Mouse (Mus musculus): ENCODE data around the gene Dnajc28. TPM values are rescaled to one million over a fixed set of nuclear protein-coding genes. Genes with fewer than 3 reads are reported as not detected.
A peak's percentile ranks its signal among the peaks of the same experiment; 100 is the strongest.

Dnajc28 gene
- total RNA-seq, 2 experiments from 2014 or later = 5.8 to 10.4 TPM

GRCm38 (mm10) chr16:91596779-91597671 lies 21.8 kb downstream of the Dnajc28 start:
- intact Hi-C loops (cut with DNase I) = loop anchor here (2.0 kb wide), 1 partner anchor 50 kb away; the partner anchor contains the start of genes Gart and Son
- peak in 1 of 2 experiments; percentile 15 for DNase-seq (ENCODE audit: low spot score in 2 of 2)

- intact Hi-C loops (cut with DNase I) = loop anchor here (2.0 kb wide), 1 partner anchor 50 kb away; the partner anchor contains the start of genes Gart and Son
Observed at GRCm38 (mm10) chr16:91596397-91596778, 22.4 kb downstream of the Dnajc28 start.

GRCm38 (mm10) chr16:91595076-91595475 lies 23.8 kb downstream of the Dnajc28 start:
- intact Hi-C loops (cut with DNase I) = no loop called here
- DNase-seq (ENCODE audit: low spot score in 2 of 2) = no peak

More at GRCm38 (mm10) chr16:91596397-91596778, 22.4 kb downstream of the Dnajc28 start:
- DNase-seq (ENCODE audit: low spot score in 2 of 2) = no peak

GRCm38 (mm10) chr16:91593262-91593661 lies 25.6 kb downstream of the Dnajc28 start:
- intact Hi-C loops (cut with DNase I) = no loop called here
- no peak for DNase-seq (ENCODE audit: low spot score in 2 of 2)

GRCm38 (mm10) chr16:91592162-91592561 lies 26.7 kb downstream of the Dnajc28 start:
- no peak for DNase-seq (ENCODE audit: low spot score in 2 of 2)
- intact Hi-C loops (cut with DNase I) = no loop called here

GRCm38 (mm10) chr16:91588703-91589102 lies 30.1 kb downstream of the Dnajc28 start:
- DNase-seq (ENCODE audit: low spot score in 2 of 2) = no peak
- intact Hi-C loops (cut with DNase I) = no loop called here

GRCm38 (mm10) chr16:91587730-91588453 lies 30.9 kb downstream of the Dnajc28 start:
- intact Hi-C loops (cut with DNase I) = no loop called here

GRCm38 (mm10) chr16:91586244-91586643 lies 32.6 kb downstream of the Dnajc28 start:
- intact Hi-C loops (cut with DNase I) = no loop called here
- no peak for DNase-seq (ENCODE audit: low spot score in 2 of 2)

More at GRCm38 (mm10) chr16:91587730-91588453, 30.9 kb downstream of the Dnajc28 start:
- no peak for DNase-seq (ENCODE audit: low spot score in 2 of 2)

- DNase-seq (ENCODE audit: low spot score in 2 of 2) = no peak
- intact Hi-C loops (cut with DNase I) = no loop called here
Observed at GRCm38 (mm10) chr16:91585617-91586016, 33.2 kb downstream of the Dnajc28 start.

- DNase-seq (ENCODE audit: low spot score in 2 of 2) = no peak
- intact Hi-C loops (cut with DNase I) = loop anchor here (5.0 kb wide), 1 partner anchor 70 kb away; no protein-coding TSS in a partner anchor
Observed at GRCm38 (mm10) chr16:91582307-91582706, 36.5 kb downstream of the Dnajc28 start.

- no peak for DNase-seq (ENCODE audit: low spot score in 2 of 2)
Observed at GRCm38 (mm10) chr16:91578980-91579720, 39.7 kb downstream of the Dnajc28 start.

GRCm38 (mm10) chr16:91575151-91575550 lies 43.7 kb downstream of the Dnajc28 start:
- no peak for DNase-seq (ENCODE audit: low spot score in 2 of 2)
- intact Hi-C loops (cut with DNase I) = no loop called here

More at GRCm38 (mm10) chr16:91578980-91579720, 39.7 kb downstream of the Dnajc28 start:
- intact Hi-C loops (cut with DNase I) = no loop called here

- intact Hi-C loops (cut with DNase I) = no loop called here
- DNase-seq (ENCODE audit: low spot score in 2 of 2) = no peak
Observed at GRCm38 (mm10) chr16:91571105-91571504, 47.7 kb downstream of the Dnajc28 start.

GRCm38 (mm10) chr16:91568960-91569359 lies 49.9 kb downstream of the Dnajc28 start:
- no peak for DNase-seq (ENCODE audit: low spot score in 2 of 2)
- intact Hi-C loops (cut with DNase I) = no loop called here

- intact Hi-C loops (cut with DNase I) = no loop called here
- no peak for DNase-seq (ENCODE audit: low spot score in 2 of 2)
Observed at GRCm38 (mm10) chr16:91566002-91566401, 52.8 kb downstream of the Dnajc28 start.

GRCm38 (mm10) chr16:91565292-91565951 lies 53.4 kb downstream of the Dnajc28 start:
- DNase-seq (ENCODE audit: low spot score in 2 of 2) = no peak
- intact Hi-C loops (cut with DNase I) = no loop called here

GRCm38 (mm10) chr16:91564580-91565291 lies 54.1 kb downstream of the Dnajc28 start:
- no peak for DNase-seq (ENCODE audit: low spot score in 2 of 2)
- intact Hi-C loops (cut with DNase I) = no loop called here
